In genomic region chr4:118997127-118997542, GRCm38 (mm10) we compare ENCODE assay signal across 26 mouse cellular contexts. TPM values are rescaled to one million over a fixed set of nuclear protein-coding genes. Genes with fewer than 3 reads are reported as not detected.
A peak's percentile ranks its signal among the peaks of the same experiment; 100 is the strongest.
DNase-seq lines count a peak whose midpoint lies in the region; ATAC-seq and TF ChIP-seq lines count a peak whose summit lies in the region.
"Had no signal": no experiment of that assay in that cellular context is flagged by ENCODE, and none has a peak within 500 bp of the region (broad histone marks: within the 10 kb centered on the region; RNA-seq: fewer than 3 reads in every experiment).

No protein-coding gene starts in this region.

- no peak for DNase-seq in heart, postnatal 0 days (ENCODE audit: low spot score)
- DNase-seq in heart, postnatal 4 days = no peak
- DNase-seq in 416B (ENCODE audit: low read depth) (peak; percentile 31), R1 (ENCODE audit: low read depth, low spot score) (peak; percentile 84)
- DNase-seq: adrenal gland, adult 2 months; adrenal gland, postnatal 10 days; adrenal gland, postnatal 25 days; cerebellum, adult 11 months; cerebellum, adult 18-20 months; cerebellum, adult 8-10 months; cerebellum, adult 9-11 months; cerebellum, postnatal 14 days; cerebellum, postnatal 36 days had no signal

- H3K4me1 ChIP-seq in heart, postnatal 0 days (ENCODE audit: control insufficient read depth, insufficient read depth) = no peaks in the 10 kb centered on the region
- H3K4me1 ChIP-seq in forebrain, embryonic 16.5 days (replicated peaks; ENCODE audit: control insufficient read depth, insufficient read depth, low read length) = no peaks in the 10 kb centered on the region
- H3K4me1 ChIP-seq: embryonic facial prominence, embryonic 10.5 days; embryonic facial prominence, embryonic 12.5 days; forebrain, embryonic 13.5 days; forebrain, embryonic 15.5 days had no signal

- no peak for TF ChIP-seq EP300 in heart, postnatal 0 days (IDR thresholded peaks at IDR 0.05; ENCODE audit: low read depth)

- H3K27me3 ChIP-seq in heart, postnatal 0 days (ENCODE audit: control insufficient read depth, insufficient read depth, low read length) = no peaks in the 10 kb centered on the region
- no peaks in the 10 kb centered on the region for H3K27me3 ChIP-seq in forebrain, embryonic 16.5 days (replicated peaks; ENCODE audit: control insufficient read depth, insufficient read depth, low read length)
- H3K27me3 ChIP-seq: embryonic facial prominence, embryonic 12.5 days; forebrain, embryonic 13.5 days; forebrain, embryonic 15.5 days; Patski had no signal

- H3K27ac ChIP-seq in heart, postnatal 0 days (ENCODE audit: low read depth) = no peak overlapping the region
- H3K27ac ChIP-seq in forebrain, embryonic 16.5 days (ENCODE audit: low read length) = no peak overlapping the region
- H3K27ac ChIP-seq: embryonic facial prominence, embryonic 10.5 days; embryonic facial prominence, embryonic 12.5 days; forebrain, embryonic 13.5 days; forebrain, embryonic 15.5 days had no signal

- no peak overlapping the region for H3K4me3 ChIP-seq in heart, postnatal 0 days (ENCODE audit: low read depth, low read length)
- H3K4me3 ChIP-seq in forebrain, embryonic 16.5 days (replicated peaks; ENCODE audit: low read length) = no peak overlapping the region
- H3K4me3 ChIP-seq: embryonic facial prominence, embryonic 10.5 days; embryonic facial prominence, embryonic 12.5 days; forebrain, embryonic 13.5 days; forebrain, embryonic 15.5 days had no signal

- WGBS in heart, postnatal 0 days = 80% methylated on average over 14 of the region's 14 CpGs
- WGBS in forebrain, embryonic 16.5 days = 87% methylated on average over 14 of the region's 14 CpGs

- 0 out of 2 replicates have a peak, but pooled peaks cover 12% of the 10 kb centered on the region for H3K9me3 ChIP-seq in heart, postnatal 0 days (replicated peaks; ENCODE audit: control insufficient read depth, low read length)
- H3K9me3 ChIP-seq in forebrain, embryonic 16.5 days (ENCODE audit: control insufficient read depth, low read length) = 0 out of 2 replicates have a peak, but pooled peaks cover 4% of the 10 kb centered on the region

- no peak overlapping the region for H3K4me2 ChIP-seq in heart, postnatal 0 days (ENCODE audit: low read depth, low read length)
- no peak overlapping the region for H3K4me2 ChIP-seq in forebrain, embryonic 16.5 days (ENCODE audit: low read length)
- H3K4me2 ChIP-seq: embryonic facial prominence, embryonic 12.5 days; forebrain, embryonic 13.5 days; forebrain, embryonic 15.5 days had no signal

- ATAC-seq in heart, postnatal 0 days (ENCODE audit: insufficient read depth, low read depth) = 0 out of 2 replicates have a peak, but pooled peaks have one; percentile 25
- no peak for ATAC-seq in forebrain, embryonic 16.5 days
- ATAC-seq: forebrain, embryonic 13.5 days; forebrain, embryonic 15.5 days; Patski had no signal

- H3K36me3 ChIP-seq in heart, postnatal 0 days (replicated peaks; ENCODE audit: control insufficient read depth, insufficient read depth, low read length) = no peaks in the 10 kb centered on the region
- H3K36me3 ChIP-seq in forebrain, embryonic 16.5 days (ENCODE audit: control insufficient read depth, insufficient read depth) = no peaks in the 10 kb centered on the region
- H3K36me3 ChIP-seq: embryonic facial prominence, embryonic 10.5 days; embryonic facial prominence, embryonic 12.5 days; forebrain, embryonic 15.5 days; G1E had no signal

- H3K9ac ChIP-seq in heart, postnatal 0 days (replicated peaks; ENCODE audit: low read depth, low read length) = no peak overlapping the region
- no peak overlapping the region for H3K9ac ChIP-seq in forebrain, embryonic 16.5 days (replicated peaks; ENCODE audit: low read depth, low read length)
- H3K9ac ChIP-seq: embryonic facial prominence, embryonic 12.5 days; forebrain, embryonic 13.5 days; forebrain, embryonic 15.5 days had no signal

- no peak for TF ChIP-seq CTCF in heart, postnatal 0 days (IDR thresholded peaks at IDR 0.05; ENCODE audit: low read depth)

RNA-seq across cellular contexts. Expression of gene Lao1, which starts 35.8 kb away (rescaled TPM):
- total RNA-seq in heart, postnatal 0 days (2014; rRNA removed; ENCODE audit: low replicate concordance) = not detected in 2 replicates
- 0.10 TPM in 1 of 2 replicates, not detected in the other for polyA plus RNA-seq in heart, postnatal 0 days (2015; fragmentation: Nextera tagmentation; extraction: Ambion mirVana)
- total RNA-seq in heart, postnatal 4 days (2021) = not detected
- polyA plus RNA-seq in forebrain, embryonic 16.5 days (2015; fragmentation: Nextera tagmentation; extraction: Ambion mirVana) = 0.16 and 0.28 TPM in 2 replicates
- total RNA-seq: adrenal gland, postnatal 25 days; adrenal gland, postnatal 4 days; common myeloid progenitor, adult 5-6 weeks; G1E had no signal
- polyA plus RNA-seq: adrenal gland, adult 2 months; brain, embryonic 14.5 days; C2C12; embryonic facial prominence, embryonic 10.5 days; embryonic facial prominence, embryonic 12.5 days; embryonic facial prominence, embryonic 14.5 days; forebrain, embryonic 11.5 days; forebrain, embryonic 13.5 days; G1E; Patski had no signal

RNA-seq across cellular contexts. Expression of gene Olfr1328, which starts 58.7 kb away (rescaled TPM):
- not detected in 2 replicates for total RNA-seq in heart, postnatal 0 days (2014; rRNA removed; ENCODE audit: low replicate concordance)
- polyA plus RNA-seq in heart, postnatal 0 days (2015; fragmentation: Nextera tagmentation; extraction: Ambion mirVana) = not detected in 2 replicates
- not detected for total RNA-seq in heart, postnatal 4 days (2021)
- not detected in 2 replicates for polyA plus RNA-seq in forebrain, embryonic 16.5 days (2015; fragmentation: Nextera tagmentation; extraction: Ambion mirVana)
- total RNA-seq: adrenal gland, adult 2 months; adrenal gland, postnatal 10 days; adrenal gland, postnatal 25 days; adrenal gland, postnatal 4 days; common myeloid progenitor, adult 5-6 weeks had no signal
- polyA plus RNA-seq: adrenal gland, adult 2 months; brain, embryonic 14.5 days; C2C12; embryonic facial prominence, embryonic 10.5 days; embryonic facial prominence, embryonic 12.5 days; forebrain, embryonic 11.5 days; forebrain, embryonic 13.5 days; forebrain, embryonic 15.5 days; G1E; Patski had no signal

Comparison
In these comparisons a context has a peak if more than half of its experiments do, and no peak if none do; other contexts are left out.
1. DNase-seq: peak in 416B (single experiment) and R1 (single experiment); none in heart, postnatal 0 days (single experiment) and heart, postnatal 4 days (single experiment).